Comparison of ENCODE assay signal across 8 mouse cellular contexts in the genomic region with DNA sequence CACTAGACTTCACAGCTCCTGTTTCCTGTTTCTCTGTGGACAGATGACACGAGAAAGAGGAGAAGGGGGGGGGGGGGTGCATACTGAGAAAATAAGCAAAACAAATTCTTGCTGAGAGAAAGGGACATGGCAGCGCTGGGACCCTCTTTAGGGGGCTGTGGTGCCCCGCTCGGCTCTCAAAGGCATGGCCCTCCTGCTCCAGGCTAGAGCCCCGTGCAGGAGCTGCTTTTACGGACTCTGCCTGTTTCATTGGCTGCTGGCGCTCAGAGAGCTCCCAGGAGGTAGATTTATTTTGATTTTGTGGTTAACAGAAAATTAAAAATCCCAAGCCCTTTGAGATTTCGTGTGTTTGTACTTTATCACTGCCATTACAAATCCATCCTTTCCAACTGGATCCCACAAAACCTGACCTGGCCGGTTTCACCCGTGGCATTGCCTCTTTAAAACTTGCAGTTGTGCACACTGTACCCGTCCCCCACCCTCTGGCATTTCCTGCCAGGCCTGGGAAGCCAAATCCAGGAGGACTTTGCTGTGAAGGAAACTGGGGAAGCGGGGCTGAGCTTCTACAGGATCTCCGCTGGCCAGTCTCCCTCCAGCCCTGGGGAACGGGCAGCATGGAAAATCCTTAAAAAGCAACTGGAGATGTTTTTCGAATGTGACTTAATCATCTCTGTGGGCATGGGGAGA. TPM values are rescaled to one million over a fixed set of nuclear protein-coding genes. Genes with fewer than 3 reads are reported as not detected.
DNase-seq lines count a peak whose midpoint lies in the region; ATAC-seq lines count a peak whose summit lies in the region.

No protein-coding gene starts in this region.

- peak; percentile 16 for DNase-seq in embryo, embryonic 10 days (ENCODE audit: low spot score)
- DNase-seq in embryo, embryonic 9.5 days (ENCODE audit: extremely low spot score) = no peak
- DNase-seq in gastrocnemius, postnatal 25 days = peak; percentile 63
- peak; percentile 64 for DNase-seq in kidney, adult 11 months
- DNase-seq in lung, postnatal 10 days = peak; percentile 86
- no peak for DNase-seq in right cerebral cortex, adult 18-20 months
- no peak for DNase-seq in layer of hippocampus, postnatal 25 days (ENCODE audit: extremely low spot score in 1 of 2, low spot score in 1 of 2)

- no peak for ATAC-seq in granulocyte monocyte progenitor cell, adult 5-6 weeks (replicated peaks; ENCODE audit: poor library complexity, severe bottlenecking)

RNA-seq across cellular contexts. Expression of gene Gm10309, which starts 5.5 kb away (rescaled TPM):
- not detected for total RNA-seq in gastrocnemius, postnatal 25 days (2021)
- total RNA-seq in granulocyte monocyte progenitor cell, adult 5-6 weeks (2014; fragmentation: Nextera tagmentation) = not detected in 2 replicates
- total RNA-seq in granulocyte monocyte progenitor cell, adult 5-6 weeks (2017) = not detected in 2 replicates
- not detected for total RNA-seq in layer of hippocampus, postnatal 25 days (2021)

Comparison
In these comparisons a context has a peak if more than half of its experiments do, and no peak if none do; other contexts are left out.
1. DNase-seq: peak in embryo, embryonic 10 days (single experiment), gastrocnemius, postnatal 25 days (single experiment), kidney, adult 11 months (single experiment) and lung, postnatal 10 days (single experiment); none in embryo, embryonic 9.5 days (single experiment), right cerebral cortex, adult 18-20 months (single experiment) and layer of hippocampus, postnatal 25 days (0 of 2).